Mouse (Mus musculus) testis, adult 2 months (tissue): ENCODE results near the gene Tnfsf9. TPM values are rescaled to one million over a fixed set of nuclear protein-coding genes. Genes with fewer than 3 reads are reported as not detected.

Experiments
- H3K27ac ChIP-seq: fragments of 200-500 bp; 2 replicates; pipeline ENCODE4 v1.5.1; 2012; ENCODE audit warnings: low read depth, low read length; ENCODE audit not compliant: control insufficient read depth, insufficient read depth
- H3K27me3 ChIP-seq: fragments of 200-500 bp; 2 replicates; pipeline ENCODE4 v1.6.1; 2012; ENCODE audit warnings: mild to moderate bottlenecking, low read length, moderate library complexity; ENCODE audit not compliant: control insufficient read depth, insufficient read depth
- H3K36me3 ChIP-seq: fragments of 200-500 bp; 2 replicates; pipeline ENCODE4 v1.6.1; 2012; ENCODE audit warnings: mild to moderate bottlenecking, low read length; ENCODE audit not compliant: control insufficient read depth, insufficient read depth
- H3K4me1 ChIP-seq: fragments of 200-500 bp; 2 replicates; pipeline ENCODE4 v1.6.1; 2012; ENCODE audit warnings: low read length; ENCODE audit not compliant: control insufficient read depth, insufficient read depth
- H3K4me3 ChIP-seq: fragments of 200-500 bp; 2 replicates; pipeline ENCODE4 v1.5.1; 2012; ENCODE audit warnings: low read depth, mild to moderate bottlenecking, low read length, moderate library complexity, mixed read lengths; ENCODE audit not compliant: control insufficient read depth
- CTCF ChIP-seq: fragments of 200-500 bp; IDR thresholded peaks from 2 replicates; pipeline ENCODE4 v1.5.1; 2012; ENCODE audit warnings: low read depth, mild to moderate bottlenecking, inconsistent platforms, low read length, moderate library complexity; ENCODE audit not compliant: control insufficient read depth, insufficient read depth, insufficient replicate concordance
- POLR2A ChIP-seq: fragments of 200-500 bp; IDR thresholded peaks from 2 replicates; pipeline ENCODE4 v1.6.1; 2012; ENCODE audit warnings: low read depth, mild to moderate bottlenecking, inconsistent platforms, low read length, moderate library complexity; ENCODE audit not compliant: control insufficient read depth
- polyA plus RNA-seq: library from polyadenylated mRNA; depleted of rRNA; stranded (reverse); fragments of >200 nt; gene quantifications from 2 replicates; pipeline ENCODE4 v1.2.3, GENCODE M21; 2012

Gene Tnfsf9
- polyA plus RNA-seq, 1 experiment = 0.10 TPM

GRCm38 (mm10) chr17:57062011-57062521, 43.1 kb upstream of the Tnfsf9 start:
- TF ChIP-seq POLR2A = no peak
- TF ChIP-seq CTCF = no peak
- Histone ChIP-seq H3K36me3 (no peaks in the 10 kb centered on the region), H3K27ac (no peak overlapping the region), H3K27me3 (no peaks in the 10 kb centered on the region; the same call in 1 of the 2 replicates), H3K4me3 (peak overlapping the region; percentile 34), H3K4me1 (peaks cover 19% of the 10 kb centered on the region)

- no peak overlapping the region for H3K27ac ChIP-seq
Observed at GRCm38 (mm10) chr17:57062548-57062947, 42.6 kb upstream of the Tnfsf9 start.

GRCm38 (mm10) chr17:57063031-57063430, 42.1 kb upstream of the Tnfsf9 start:
- TF ChIP-seq CTCF (no peak), POLR2A (no peak)
- Histone ChIP-seq H3K4me1 (peaks cover 19% of the 10 kb centered on the region), H3K4me3 (no peak overlapping the region), H3K27me3 (no peaks in the 10 kb centered on the region; the same call in 1 of the 2 replicates), H3K27ac (no peak overlapping the region), H3K36me3 (no peaks in the 10 kb centered on the region)

More at GRCm38 (mm10) chr17:57062548-57062947, 42.6 kb upstream of the Tnfsf9 start:
- no peaks in the 10 kb centered on the region; the same call in 1 of the 2 replicates for H3K27me3 ChIP-seq
- peak overlapping the region; percentile 20 for H3K4me3 ChIP-seq
- H3K4me1 ChIP-seq = peaks cover 19% of the 10 kb centered on the region
- TF ChIP-seq CTCF (no peak), POLR2A (no peak)
- H3K36me3 ChIP-seq = no peaks in the 10 kb centered on the region

GRCm38 (mm10) chr17:57066908-57067307, 38.2 kb upstream of the Tnfsf9 start:
- Histone ChIP-seq H3K4me1 (peaks cover 10% of the 10 kb centered on the region), H3K27ac (no peak overlapping the region), H3K27me3 (no peaks in the 10 kb centered on the region; the same call in 1 of the 2 replicates), H3K36me3 (no peaks in the 10 kb centered on the region), H3K4me3 (no peak overlapping the region)
- TF ChIP-seq POLR2A = no peak
- TF ChIP-seq CTCF = no peak

- H3K4me3 ChIP-seq = no peak overlapping the region
- H3K27me3 ChIP-seq = no peaks in the 10 kb centered on the region
- no peak overlapping the region for H3K27ac ChIP-seq
- H3K36me3 ChIP-seq = no peaks in the 10 kb centered on the region
- H3K4me1 ChIP-seq = peaks cover 5% of the 10 kb centered on the region; the same call in 1 of the 2 replicates
- TF ChIP-seq POLR2A (no peak), CTCF (no peak)
Observed at GRCm38 (mm10) chr17:57070272-57070671, 34.9 kb upstream of the Tnfsf9 start.

GRCm38 (mm10) chr17:57070699-57071098, 34.4 kb upstream of the Tnfsf9 start:
- H3K27ac ChIP-seq = no peak overlapping the region
- H3K4me3 ChIP-seq = no peak overlapping the region
- no peaks in the 10 kb centered on the region for H3K27me3 ChIP-seq

GRCm38 (mm10) chr17:57076916-57077315, 28.2 kb upstream of the Tnfsf9 start:
- no peaks in the 10 kb centered on the region for H3K36me3 ChIP-seq
- H3K4me1 ChIP-seq = peaks cover 5% of the 10 kb centered on the region
- no peak overlapping the region for H3K4me3 ChIP-seq
- no peaks in the 10 kb centered on the region for H3K27me3 ChIP-seq
- H3K27ac ChIP-seq = no peak overlapping the region
- TF ChIP-seq CTCF (no peak), POLR2A (no peak)

More at GRCm38 (mm10) chr17:57070699-57071098, 34.4 kb upstream of the Tnfsf9 start:
- TF ChIP-seq CTCF (no peak), POLR2A (no peak)
- peaks cover 5% of the 10 kb centered on the region; the same call in 1 of the 2 replicates for H3K4me1 ChIP-seq
- H3K36me3 ChIP-seq = no peaks in the 10 kb centered on the region
